Mouse (Mus musculus) brain, embryonic 14.5 days (tissue): ENCODE results near the gene Rbfox3. TPM values are rescaled to one million over a fixed set of nuclear protein-coding genes. Genes with fewer than 3 reads are reported as not detected.

Source experiments
- DNase-seq: peaks from one replicate; pipeline ENCODE4 v3.0.0-alpha.2; 2011; ENCODE audit warnings: low read depth
- CTCF ChIP-seq: fragments of 200-500 bp; IDR thresholded peaks from 2 replicates; pipeline ENCODE4 v1.5.1; 2012; ENCODE audit warnings: inconsistent platforms, mild to moderate bottlenecking, moderate library complexity, borderline replicate concordance; ENCODE audit not compliant: insufficient read depth, insufficient read length; ENCODE audit errors: extremely low read depth
- POLR2A ChIP-seq: fragments of 200-500 bp; IDR thresholded peaks from 2 replicates; pipeline ENCODE4 v1.6.1; 2012; ENCODE audit warnings: mild to moderate bottlenecking, inconsistent platforms, borderline replicate concordance; ENCODE audit not compliant: poor library complexity, insufficient read depth, insufficient read length, severe bottlenecking; ENCODE audit errors: extremely low read depth
- polyA plus RNA-seq: library from polyadenylated mRNA; depleted of rRNA; stranded (reverse); fragments of >200 nt; gene quantifications from 2 replicates; pipeline ENCODE4 v1.2.3, GENCODE M21; 2012

Gene Rbfox3
- polyA plus RNA-seq, 1 experiment: 37.6 TPM

GRCm38 (mm10) chr11:118540411-118541026 is 370.9 kb downstream of the Rbfox3 start:
- TF ChIP-seq POLR2A (no peak), CTCF (no peak)
- no peak for DNase-seq

- no peak for TF ChIP-seq POLR2A
- TF ChIP-seq CTCF: no peak
Measured at GRCm38 (mm10) chr11:118538008-118538407, 373.4 kb downstream of the Rbfox3 start.

DNA sequence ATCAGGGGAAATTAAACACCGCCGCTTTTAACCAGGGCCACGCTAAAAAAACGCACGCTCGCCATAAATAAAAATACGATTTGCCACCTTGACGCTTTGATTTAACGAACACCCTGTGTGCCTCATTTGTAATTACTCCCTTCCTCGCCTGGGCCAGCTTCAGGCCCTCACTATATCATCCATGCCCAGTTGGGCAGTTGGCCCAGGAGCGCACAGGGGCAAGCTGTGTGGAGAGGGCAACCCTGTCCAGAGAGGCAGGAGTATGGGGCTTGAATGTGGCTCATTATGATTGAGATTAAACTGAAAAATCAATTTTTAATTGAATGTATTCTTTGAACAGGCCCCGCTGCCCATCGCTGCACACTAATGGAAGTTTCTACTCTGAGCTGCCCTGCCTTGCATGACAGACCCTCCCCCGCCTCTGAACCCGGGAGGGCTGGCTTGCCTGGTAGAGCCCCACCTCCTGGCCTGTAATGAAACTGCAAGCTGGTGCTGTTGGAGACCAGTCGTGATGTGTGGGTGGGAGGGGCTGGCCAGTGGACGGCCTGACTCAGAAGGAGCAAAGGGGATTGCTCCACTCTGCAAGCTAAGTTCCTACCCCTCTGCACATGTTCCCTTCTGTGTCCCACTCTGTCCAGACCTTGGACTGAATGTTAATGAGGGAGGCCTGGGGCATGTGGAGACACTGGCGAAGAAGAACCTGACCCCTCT is 376.9 kb downstream of the Rbfox3 start:
- DNase-seq: peak; percentile 66
- TF ChIP-seq POLR2A (no peak), CTCF (peak; percentile 68)

More at GRCm38 (mm10) chr11:118538008-118538407, 373.4 kb downstream of the Rbfox3 start:
- no peak for DNase-seq

GRCm38 (mm10) chr11:118530313-118530712 is 381.1 kb downstream of the Rbfox3 start:
- no peak for TF ChIP-seq CTCF
- TF ChIP-seq POLR2A: no peak
- peak; percentile 55 for DNase-seq

- no peak for DNase-seq
- no peak for TF ChIP-seq CTCF
- no peak for TF ChIP-seq POLR2A
Measured at GRCm38 (mm10) chr11:118528761-118529160, 382.6 kb downstream of the Rbfox3 start.

- peak; percentile 70 for DNase-seq
- TF ChIP-seq CTCF (no peak), POLR2A (no peak)
Measured at GRCm38 (mm10) chr11:118525059-118525458, 386.3 kb downstream of the Rbfox3 start.

DNA sequence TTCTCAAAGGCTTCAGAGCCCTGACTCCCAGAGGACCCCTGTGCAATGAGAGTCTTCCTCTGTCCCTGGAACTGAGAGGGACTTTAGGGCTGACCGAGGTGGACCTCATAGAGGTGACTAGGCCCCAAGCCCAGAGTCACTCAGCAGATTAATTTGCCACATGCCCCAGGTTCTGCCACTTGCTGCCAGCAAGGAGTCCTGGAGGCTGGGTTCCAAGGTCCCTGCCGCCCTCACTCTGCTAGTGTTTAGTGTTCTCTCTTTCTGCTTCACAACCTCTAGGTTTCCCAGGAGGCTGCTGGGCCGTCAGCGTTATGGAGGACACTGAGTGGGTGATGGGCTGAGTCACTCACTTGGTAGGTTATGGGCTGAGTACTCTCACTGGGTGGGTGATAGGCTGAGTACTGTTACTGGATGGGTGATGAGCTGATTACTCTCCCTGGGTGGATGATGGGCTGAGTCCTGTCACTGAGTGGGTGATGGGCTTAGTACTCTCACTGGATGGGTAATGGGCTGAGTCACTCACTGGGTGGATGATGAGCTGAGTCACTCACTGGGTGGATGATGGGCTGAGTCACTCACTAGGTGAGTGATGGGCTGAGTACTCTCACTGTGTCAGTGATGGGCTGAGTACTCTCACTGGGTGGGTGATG is 387.8 kb downstream of the Rbfox3 start:
- DNase-seq: no peak
- no peak for TF ChIP-seq CTCF
- no peak for TF ChIP-seq POLR2A

DNA sequence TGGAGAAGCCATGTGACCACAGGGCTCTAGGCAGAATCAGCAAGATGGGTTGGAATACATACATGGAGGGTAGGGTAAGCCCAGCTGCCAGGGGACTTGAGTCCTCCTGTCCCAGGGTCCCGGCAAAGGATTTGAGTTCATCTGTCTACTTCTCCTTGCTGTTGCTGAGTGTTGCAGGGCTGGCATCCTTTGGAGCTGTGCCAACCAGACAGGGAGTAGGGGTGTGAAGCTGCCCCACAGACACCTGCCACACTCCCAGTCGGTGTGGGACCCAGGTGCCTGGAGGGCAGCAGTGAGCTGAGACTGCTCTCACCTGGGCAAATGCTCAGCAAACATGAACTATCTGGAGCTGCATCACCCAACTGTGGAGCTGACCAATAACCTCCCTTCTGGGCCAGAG is 390.5 kb downstream of the Rbfox3 start:
- TF ChIP-seq POLR2A (no peak), CTCF (no peak)
- DNase-seq: no peak

DNA sequence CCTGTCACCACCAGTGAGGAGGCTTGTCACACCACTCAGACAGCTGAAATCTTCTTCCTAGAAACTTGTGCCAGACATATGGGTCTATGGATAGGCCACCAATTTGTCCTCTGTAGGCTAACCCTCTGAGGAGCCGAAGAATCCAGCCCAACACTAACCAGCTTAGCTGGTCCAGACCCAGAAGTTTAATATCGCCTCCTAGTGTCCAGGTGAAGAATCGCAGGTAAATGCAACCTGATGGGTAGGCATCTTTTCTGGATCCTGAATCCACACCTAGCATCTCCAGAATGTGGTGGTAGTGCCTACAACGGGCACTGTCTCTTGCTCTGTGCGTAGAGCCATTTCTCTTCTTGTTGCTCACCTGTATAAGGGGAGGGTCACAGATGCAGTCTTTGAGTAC is 391.1 kb downstream of the Rbfox3 start:
- TF ChIP-seq CTCF (peak; percentile 33; the same call in 1 of the 2 replicates), POLR2A (no peak)

GRCm38 (mm10) chr11:118518743-118519142 is 392.7 kb downstream of the Rbfox3 start:
- TF ChIP-seq POLR2A: no peak
- TF ChIP-seq CTCF: no peak
- no peak for DNase-seq

More for the DNA sequence above, 391.1 kb downstream of the Rbfox3 start:
- no peak for DNase-seq

DNA sequence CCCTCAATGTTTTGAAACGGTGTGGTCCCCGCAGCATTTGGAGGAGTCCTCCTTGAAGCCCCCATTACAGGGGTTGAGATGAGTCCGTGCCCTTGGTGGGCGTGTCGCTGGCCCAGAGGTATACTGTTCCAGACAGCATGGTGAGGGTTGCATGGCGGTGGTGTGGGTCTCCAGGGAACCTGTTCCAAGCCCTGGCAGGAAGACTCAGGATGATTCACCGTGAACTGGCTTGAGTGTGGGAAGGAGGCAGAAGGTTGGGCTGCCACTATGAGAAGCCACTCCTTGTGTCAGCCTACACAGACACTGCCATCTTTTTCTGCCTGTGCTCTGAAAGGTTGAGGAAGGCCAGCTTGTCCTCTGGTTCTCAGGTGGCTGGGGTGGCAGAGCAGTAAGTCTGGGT is 393.5 kb downstream of the Rbfox3 start:
- DNase-seq: no peak
- TF ChIP-seq POLR2A: no peak
- no peak for TF ChIP-seq CTCF
